Mouse (Mus musculus) limb, embryonic 15.5 days (tissue): ENCODE measurements around the gene Spats1. TPM values are rescaled to one million over a fixed set of nuclear protein-coding genes. Genes with fewer than 3 reads are reported as not detected.

Source experiments
- ATAC-seq: fragments of 200-750 bp; cut with Nextera tagmentation; 2 replicates; pipeline ENCODE4 v1.8.0; 2017; ENCODE audit warnings: low read depth, moderate TSS enrichment; ENCODE audit not compliant: insufficient number of reproducible peaks, low FRiP score, low TSS enrichment
- H3K27ac ChIP-seq: fragments of 300-500 bp; sonication (generic); 2 replicates; pipeline ENCODE4 v1.5.1; 2015; ENCODE audit warnings: moderate library complexity, mild to moderate bottlenecking, inconsistent platforms
- H3K27me3 ChIP-seq: fragments of 300-500 bp; sonication (generic); 2 replicates; pipeline ENCODE4 v1.6.1; 2015; ENCODE audit warnings: inconsistent platforms
- H3K36me3 ChIP-seq: fragments of 300-500 bp; sonication (generic); 2 replicates; pipeline ENCODE4 v1.6.1; 2015; ENCODE audit warnings: inconsistent platforms
- H3K4me1 ChIP-seq: fragments of 300-500 bp; sonication (generic); 2 replicates; pipeline ENCODE4 v1.6.1; 2015; ENCODE audit warnings: inconsistent platforms
- H3K4me2 ChIP-seq: fragments of 300-500 bp; sonication (generic); 2 replicates; pipeline ENCODE4 v1.6.1; 2015; ENCODE audit warnings: mild to moderate bottlenecking, inconsistent platforms
- H3K4me3 ChIP-seq: fragments of 300-500 bp; sonication (generic); 2 replicates; pipeline ENCODE4 v1.5.1; 2015; ENCODE audit warnings: mild to moderate bottlenecking, inconsistent platforms
- H3K9ac ChIP-seq: fragments of 300-500 bp; sonication (generic); 2 replicates; pipeline ENCODE4 v1.6.1; 2015; ENCODE audit warnings: inconsistent platforms
- H3K9me3 ChIP-seq: fragments of 300-500 bp; sonication (generic); 2 replicates; pipeline ENCODE4 v1.6.1; 2016; ENCODE audit warnings: inconsistent platforms
- WGBS: fragments of 180-500 bp; shearing (Covaris S2); methylation state at CpG from one replicate; pipeline ENCODE4 v1.1.7; 2015; 5-methylcytosine and 5-hydroxymethylcytosine counted together
- polyA plus RNA-seq: library from polyadenylated mRNA; unstranded; fragments of >200 nt; fragmentation: Nextera tagmentation; extraction: Ambion mirVana; gene quantifications from 2 replicates; pipeline ENCODE4 v1.2.1, GENCODE M21; 2015

The Spats1 gene
- polyA plus RNA-seq, 1 experiment from 2014 or later: 0.22 TPM

- Histone ChIP-seq H3K9ac (no peak overlapping the region), H3K4me3 (no peak overlapping the region), H3K4me1 (no peaks in the 10 kb centered on the region), H3K9me3 (no peaks in the 10 kb centered on the region), H3K4me2 (no peak overlapping the region), H3K27me3 (0 out of 2 replicates have a peak, but pooled peaks cover 3% of the 10 kb centered on the region), H3K36me3 (no peaks in the 10 kb centered on the region), H3K27ac (no peak overlapping the region)
- no peak for ATAC-seq
- WGBS: 83% methylated on average over 23 of the region's 23 CpGs
Measured at GRCm38 (mm10) chr17:45488321-45489254, 13.4 kb upstream of the Spats1 start.

GRCm38 (mm10) chr17:45487216-45487615 is 12.0 kb upstream of the Spats1 start:
- H3K27ac ChIP-seq: no peak overlapping the region
- WGBS: 12% methylated on average over 5 of the region's 5 CpGs

GRCm38 (mm10) chr17:45485581-45485980 is 10.4 kb upstream of the Spats1 start:
- Histone ChIP-seq H3K36me3 (no peaks in the 10 kb centered on the region), H3K27me3 (no peaks in the 10 kb centered on the region), H3K4me2 (no peak overlapping the region), H3K9ac (no peak overlapping the region), H3K27ac (no peak overlapping the region), H3K9me3 (no peaks in the 10 kb centered on the region), H3K4me1 (no peaks in the 10 kb centered on the region), H3K4me3 (no peak overlapping the region)
- ATAC-seq: no peak
- WGBS: 83% methylated on average over 7 of the region's 7 CpGs

More at GRCm38 (mm10) chr17:45487216-45487615, 12.0 kb upstream of the Spats1 start:
- Histone ChIP-seq H3K27me3 (no peaks in the 10 kb centered on the region), H3K36me3 (no peaks in the 10 kb centered on the region), H3K4me2 (no peak overlapping the region), H3K9ac (no peak overlapping the region), H3K9me3 (no peaks in the 10 kb centered on the region), H3K4me1 (no peaks in the 10 kb centered on the region), H3K4me3 (no peak overlapping the region)
- ATAC-seq: no peak

- Histone ChIP-seq H3K9ac (no peak overlapping the region), H3K27ac (no peak overlapping the region), H3K36me3 (no peaks in the 10 kb centered on the region), H3K4me2 (no peak overlapping the region), H3K27me3 (peaks cover 14% of the 10 kb centered on the region), H3K9me3 (no peaks in the 10 kb centered on the region), H3K4me1 (no peaks in the 10 kb centered on the region), H3K4me3 (no peak overlapping the region)
- ATAC-seq: no peak
- WGBS: 36% methylated on average over 2 of the region's 2 CpGs
Measured at GRCm38 (mm10) chr17:45480429-45480828, 5.2 kb upstream of the Spats1 start.

GRCm38 (mm10) chr17:45478234-45478825 is 3.1 kb upstream of the Spats1 start:
- Histone ChIP-seq H3K9me3 (no peaks in the 10 kb centered on the region), H3K36me3 (no peaks in the 10 kb centered on the region), H3K27me3 (peaks cover 14% of the 10 kb centered on the region), H3K4me3 (no peak overlapping the region), H3K9ac (no peak overlapping the region), H3K27ac (no peak overlapping the region), H3K4me2 (no peak overlapping the region), H3K4me1 (peaks cover 9% of the 10 kb centered on the region)
- no peak for ATAC-seq
- WGBS: 20% methylated on average over 12 of the region's 12 CpGs

GRCm38 (mm10) chr17:45474146-45474545 is 1.1 kb downstream of the Spats1 start:
- H3K9ac ChIP-seq: no peak overlapping the region
- peak overlapping the region; percentile 59 for H3K4me2 ChIP-seq
- H3K4me1 ChIP-seq: peaks cover 9% of the 10 kb centered on the region
- no peaks in the 10 kb centered on the region for H3K36me3 ChIP-seq
- H3K4me3 ChIP-seq: peak overlapping the region; percentile 42
- 68% methylated on average over 8 of the region's 8 CpGs for WGBS
- no peak for ATAC-seq
- no peaks in the 10 kb centered on the region for H3K9me3 ChIP-seq
- peaks cover 14% of the 10 kb centered on the region for H3K27me3 ChIP-seq
- no peak overlapping the region for H3K27ac ChIP-seq

GRCm38 (mm10) chr17:45473667-45474066 is 1.5 kb downstream of the Spats1 start:
- Histone ChIP-seq H3K4me3 (no peak overlapping the region), H3K9me3 (no peaks in the 10 kb centered on the region), H3K9ac (no peak overlapping the region), H3K4me2 (no peak overlapping the region), H3K27me3 (peaks cover 14% of the 10 kb centered on the region), H3K27ac (no peak overlapping the region), H3K36me3 (no peaks in the 10 kb centered on the region), H3K4me1 (peaks cover 9% of the 10 kb centered on the region)
- 76% methylated on average over 6 of the region's 6 CpGs for WGBS
- no peak for ATAC-seq

- no peak overlapping the region for H3K27ac ChIP-seq
- H3K9me3 ChIP-seq: no peaks in the 10 kb centered on the region
- ATAC-seq: no peak
- 80% methylated on average over 7 of the region's 7 CpGs for WGBS
- no peak overlapping the region for H3K4me3 ChIP-seq
- H3K4me2 ChIP-seq: no peak overlapping the region
- peaks cover 9% of the 10 kb centered on the region for H3K4me1 ChIP-seq
- no peaks in the 10 kb centered on the region for H3K27me3 ChIP-seq
- H3K36me3 ChIP-seq: no peaks in the 10 kb centered on the region
- H3K9ac ChIP-seq: no peak overlapping the region
Measured at GRCm38 (mm10) chr17:45470726-45471125, 4.5 kb downstream of the Spats1 start.

- no peaks in the 10 kb centered on the region for H3K36me3 ChIP-seq
- no peak for ATAC-seq
- no peak overlapping the region for H3K27ac ChIP-seq
- H3K27me3 ChIP-seq: no peaks in the 10 kb centered on the region
- H3K4me3 ChIP-seq: no peak overlapping the region
- no peaks in the 10 kb centered on the region for H3K9me3 ChIP-seq
- no peak overlapping the region for H3K4me2 ChIP-seq
- no peaks in the 10 kb centered on the region for H3K4me1 ChIP-seq
- H3K9ac ChIP-seq: no peak overlapping the region
- 80% methylated on average over 5 of the region's 5 CpGs for WGBS
Measured at GRCm38 (mm10) chr17:45468302-45468701, 6.9 kb downstream of the Spats1 start.

- Histone ChIP-seq H3K27ac (no peak overlapping the region), H3K4me2 (no peak overlapping the region), H3K36me3 (no peaks in the 10 kb centered on the region), H3K27me3 (no peaks in the 10 kb centered on the region), H3K9me3 (no peaks in the 10 kb centered on the region), H3K4me3 (no peak overlapping the region), H3K4me1 (no peaks in the 10 kb centered on the region), H3K9ac (no peak overlapping the region)
- WGBS: 58% methylated on average over 2 of the region's 2 CpGs
- ATAC-seq: no peak
Measured at GRCm38 (mm10) chr17:45466701-45467100, 8.5 kb downstream of the Spats1 start.

GRCm38 (mm10) chr17:45464255-45464654 is 11.0 kb downstream of the Spats1 start:
- Histone ChIP-seq H3K4me3 (no peak overlapping the region), H3K27ac (no peak overlapping the region), H3K4me1 (no peaks in the 10 kb centered on the region), H3K9me3 (no peaks in the 10 kb centered on the region), H3K27me3 (no peaks in the 10 kb centered on the region), H3K4me2 (no peak overlapping the region), H3K36me3 (no peaks in the 10 kb centered on the region), H3K9ac (no peak overlapping the region)
- no peak for ATAC-seq
- 82% methylated on average over 9 of the region's 9 CpGs for WGBS

GRCm38 (mm10) chr17:45462506-45462905 is 12.7 kb downstream of the Spats1 start:
- Histone ChIP-seq H3K4me3 (no peak overlapping the region), H3K36me3 (no peaks in the 10 kb centered on the region), H3K9me3 (no peaks in the 10 kb centered on the region), H3K4me1 (no peaks in the 10 kb centered on the region), H3K4me2 (no peak overlapping the region), H3K9ac (no peak overlapping the region), H3K27ac (no peak overlapping the region), H3K27me3 (no peaks in the 10 kb centered on the region)
- ATAC-seq: no peak
- 91% methylated on average over 4 of the region's 4 CpGs for WGBS
